Mouse (Mus musculus) layer of hippocampus, postnatal 36 days (tissue): ENCODE data around the gene Tra2a. TPM values are rescaled to one million over a fixed set of nuclear protein-coding genes. Genes with fewer than 3 reads are reported as not detected.

Experiments used
- DNase-seq, 2 experiments: peaks; one replicate each; pipeline ENCODE4 v3.0.0; 2022
- total RNA-seq, 2 experiments: library from RNA; stranded (reverse); gene quantifications; 2 replicates each; pipeline ENCODE4 v1.2.3; 2021

Gene Tra2a
- total RNA-seq, 2 experiments from 2014 or later = 92.3 to 105 TPM

- no peak for DNase-seq
Measured at GRCm38 (mm10) chr6:49233356-49233755, 30.5 kb downstream of the Tra2a start.

DNA sequence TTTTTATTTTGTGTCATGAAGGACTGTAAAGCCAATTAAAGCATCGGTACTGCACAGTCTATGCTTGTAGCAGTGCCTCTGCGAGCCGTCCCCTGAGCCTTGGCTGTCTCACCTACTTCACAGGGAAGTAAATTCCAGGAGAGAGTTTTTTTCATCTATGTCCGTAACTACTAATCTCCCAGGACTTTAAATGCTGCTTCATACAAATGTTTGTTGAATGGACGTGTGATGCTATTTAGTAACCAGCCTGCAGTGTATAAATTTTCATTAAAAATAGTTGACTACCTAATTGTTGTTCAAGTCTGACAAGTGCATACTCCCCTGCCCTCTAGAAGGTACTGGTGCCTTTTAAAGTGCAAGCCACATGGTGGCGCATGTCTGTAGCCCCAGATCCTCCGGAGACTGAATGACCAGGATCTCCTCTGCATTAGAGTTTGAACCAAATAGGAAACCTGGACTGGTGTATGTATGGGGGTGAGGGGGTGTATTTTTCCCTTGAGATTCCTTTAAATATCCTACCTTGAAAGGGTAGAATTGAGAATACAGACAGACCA lies 35.6 kb downstream of the Tra2a start:
- no peak for DNase-seq

- DNase-seq = no peak
Measured at GRCm38 (mm10) chr6:49227184-49227735, 36.6 kb downstream of the Tra2a start.

- no peak for DNase-seq
Measured at GRCm38 (mm10) chr6:49225728-49226123, 38.1 kb downstream of the Tra2a start.

DNA sequence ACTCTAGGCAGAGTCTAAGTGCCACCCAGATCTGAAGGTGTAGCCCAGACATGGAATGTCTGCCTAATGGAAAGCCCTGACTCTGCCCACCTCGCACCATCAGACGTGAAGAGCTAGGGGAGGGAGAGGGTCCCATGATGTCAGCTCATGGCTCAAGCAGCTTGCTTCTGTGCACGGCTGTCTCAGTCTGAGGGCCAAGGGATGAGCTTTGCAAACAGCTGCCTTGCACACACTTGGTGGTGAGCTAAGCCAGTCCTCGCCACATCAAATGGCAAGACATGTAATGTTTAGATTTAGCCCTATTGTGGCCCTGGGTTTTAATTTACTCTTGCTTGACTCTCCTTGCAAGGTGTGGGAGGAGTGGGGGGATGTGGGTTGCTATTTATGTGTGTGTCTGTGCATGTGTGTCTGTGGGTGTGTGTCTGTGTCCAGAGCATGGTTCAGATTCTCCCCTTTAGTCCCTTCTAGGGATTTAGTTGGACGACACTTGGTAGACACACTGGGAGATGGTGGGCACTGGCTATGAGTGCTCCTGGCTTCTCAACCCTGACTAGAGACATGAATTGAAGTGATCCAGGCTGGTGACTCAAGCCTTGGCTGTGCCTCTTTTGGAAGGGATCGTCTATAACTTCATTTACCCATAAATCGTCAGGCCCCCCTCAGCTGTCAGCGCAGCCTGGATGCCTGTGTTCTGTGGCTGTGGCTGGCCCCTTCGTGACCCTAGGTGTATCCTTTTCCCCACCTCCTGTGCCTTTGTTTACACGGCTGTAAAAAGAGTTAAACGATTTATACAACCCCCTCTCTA lies 38.7 kb downstream of the Tra2a start:
- no peak for DNase-seq

DNA sequence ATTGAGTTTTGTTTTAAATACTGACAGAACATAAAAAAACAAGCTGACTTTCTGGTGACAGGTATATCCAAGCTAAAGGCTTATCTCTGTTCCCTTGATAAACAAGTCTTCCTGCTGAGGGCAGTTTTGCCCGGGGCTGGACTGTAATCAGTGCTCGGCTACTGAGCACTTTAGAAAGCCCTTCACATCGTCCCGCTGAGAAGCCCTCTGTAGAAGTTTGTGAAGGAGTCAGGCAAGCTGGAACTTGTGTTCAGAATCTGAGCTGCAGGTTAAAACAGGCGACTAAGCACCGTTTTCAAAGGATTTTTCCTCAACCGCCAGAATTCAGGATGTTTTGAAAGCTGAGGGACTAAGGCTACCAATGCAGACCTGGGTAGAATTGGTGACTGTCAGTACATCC lies 41.9 kb downstream of the Tra2a start:
- no peak for DNase-seq

- DNase-seq = no peak
Measured at GRCm38 (mm10) chr6:49219920-49220604, 43.8 kb downstream of the Tra2a start.

DNA sequence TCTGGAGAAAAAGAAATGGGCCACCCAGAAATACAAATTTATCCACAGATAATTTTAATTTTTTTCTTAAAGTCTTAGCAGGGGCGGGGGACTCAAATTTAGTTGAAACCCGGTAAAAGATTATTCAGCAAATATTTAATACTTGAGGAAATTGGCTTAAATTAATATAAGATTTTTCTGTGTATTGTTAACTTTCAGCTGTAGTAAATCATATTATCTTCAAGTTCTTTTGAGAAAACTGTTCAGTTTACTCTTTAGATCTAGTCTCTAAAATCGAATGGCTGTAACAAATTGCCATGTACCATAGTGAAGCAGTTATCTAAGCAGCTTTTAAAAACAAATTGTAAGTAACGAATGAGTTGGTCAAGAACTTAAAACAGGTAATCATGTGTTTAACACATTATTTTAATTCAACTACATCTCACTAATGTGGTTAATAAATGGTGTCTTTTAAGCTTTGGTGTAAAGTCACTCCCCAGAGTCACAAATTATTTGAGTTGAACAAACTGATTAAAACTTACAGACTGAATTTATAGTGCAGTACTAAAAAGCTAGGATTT lies 44.8 kb downstream of the Tra2a start:
- DNase-seq = no peak

DNA sequence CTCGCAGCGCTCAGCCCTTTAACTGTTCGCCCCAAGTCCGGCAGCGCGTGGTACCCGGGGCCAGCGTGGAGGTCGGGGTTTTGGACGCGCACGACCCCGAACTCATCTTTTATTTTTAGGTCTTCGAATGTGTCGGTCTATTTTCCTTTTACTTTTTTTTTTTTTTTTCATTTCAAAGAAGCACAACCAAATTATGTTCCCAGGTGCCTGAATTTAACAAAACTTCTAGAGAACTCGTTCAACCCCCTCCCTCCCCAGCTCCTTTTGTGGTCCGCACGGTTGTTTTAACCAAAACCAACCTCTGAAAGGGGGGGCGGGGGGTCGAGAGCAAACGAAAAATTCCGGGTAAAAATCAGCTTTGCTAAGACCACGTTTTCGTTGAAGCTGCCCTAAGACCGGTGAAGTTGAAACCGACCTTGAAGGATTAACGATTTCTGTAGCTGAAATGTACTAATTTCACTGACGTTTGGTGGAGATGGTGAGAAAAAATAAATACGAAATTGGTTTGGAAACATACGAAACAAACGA lies 45.5 kb downstream of the Tra2a start:
- no peak for DNase-seq

GRCm38 (mm10) chr6:49217581-49218274 lies 46.1 kb downstream of the Tra2a start:
- peak in 1 of 2 experiments; percentile 26 for DNase-seq

DNA sequence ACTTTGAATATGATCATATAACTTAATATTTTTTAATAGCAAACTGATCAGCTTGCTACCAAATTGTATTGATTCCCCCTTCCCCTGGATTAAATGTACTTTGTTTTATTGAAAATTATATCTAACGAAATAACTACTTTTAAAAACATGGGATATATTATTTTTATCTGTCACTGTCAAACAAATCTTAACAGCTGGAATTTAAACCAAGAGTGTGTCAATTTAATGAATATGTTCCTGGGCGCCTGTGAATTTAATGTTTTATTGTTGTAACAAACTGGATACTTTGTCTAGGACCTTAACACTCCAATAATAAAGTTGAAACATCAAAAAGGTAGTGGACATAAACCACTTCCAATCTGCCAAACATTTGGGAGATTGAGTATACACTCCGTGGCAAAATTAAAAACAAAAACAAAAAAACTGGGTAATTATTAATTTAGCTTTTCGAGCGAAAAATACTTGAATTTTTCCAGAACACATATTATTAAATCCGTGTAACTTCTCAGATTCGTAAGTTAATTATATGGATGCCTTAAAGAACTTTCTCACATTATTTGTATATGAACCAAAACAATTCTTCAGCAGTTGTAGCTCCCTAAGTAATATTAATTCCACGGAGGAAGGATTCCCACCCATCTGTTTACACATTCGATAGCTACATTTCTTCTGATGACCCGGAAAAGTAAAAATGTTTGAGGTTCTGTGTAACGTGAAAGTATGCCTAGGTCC lies 46.9 kb downstream of the Tra2a start:
- no peak for DNase-seq

DNA sequence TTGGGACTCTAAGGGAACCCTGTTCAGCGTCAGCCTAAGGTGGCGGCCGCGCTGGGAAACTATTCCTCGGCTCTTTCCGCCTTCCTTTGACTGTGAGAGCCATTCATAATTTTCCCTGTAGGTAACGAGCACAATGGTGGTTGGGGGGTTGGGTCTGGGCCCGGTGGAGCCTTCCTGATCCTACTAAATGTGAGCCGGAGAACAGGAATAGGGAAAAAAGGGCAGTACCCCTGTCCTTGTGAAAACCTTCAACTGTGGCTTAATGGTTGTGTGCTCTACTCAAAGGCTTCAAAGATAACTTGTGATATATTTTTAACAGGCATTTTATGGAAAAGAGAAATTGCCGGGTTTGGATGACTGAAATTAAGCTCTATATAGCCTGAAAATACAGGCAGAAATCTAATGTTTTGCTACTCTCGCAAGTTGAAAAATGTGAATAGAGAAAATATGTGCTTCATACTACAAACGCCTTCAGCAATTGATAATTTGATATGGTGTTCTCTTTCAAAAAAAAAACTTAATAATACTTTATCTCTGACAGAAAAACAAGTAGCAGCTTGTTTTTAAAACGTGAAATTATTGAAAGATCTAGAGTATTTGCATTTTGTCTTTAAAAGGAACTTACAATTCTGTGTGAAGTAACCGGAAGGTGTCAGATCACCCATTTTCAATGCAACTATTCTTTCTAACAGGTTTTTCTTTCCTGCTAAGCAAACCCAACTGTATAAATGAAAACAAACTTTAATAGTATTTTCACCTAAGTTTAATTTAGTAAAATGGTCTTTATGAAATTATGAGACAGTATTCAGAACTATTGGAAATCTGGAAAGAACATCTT lies 47.9 kb downstream of the Tra2a start:
- DNase-seq = no peak

DNA sequence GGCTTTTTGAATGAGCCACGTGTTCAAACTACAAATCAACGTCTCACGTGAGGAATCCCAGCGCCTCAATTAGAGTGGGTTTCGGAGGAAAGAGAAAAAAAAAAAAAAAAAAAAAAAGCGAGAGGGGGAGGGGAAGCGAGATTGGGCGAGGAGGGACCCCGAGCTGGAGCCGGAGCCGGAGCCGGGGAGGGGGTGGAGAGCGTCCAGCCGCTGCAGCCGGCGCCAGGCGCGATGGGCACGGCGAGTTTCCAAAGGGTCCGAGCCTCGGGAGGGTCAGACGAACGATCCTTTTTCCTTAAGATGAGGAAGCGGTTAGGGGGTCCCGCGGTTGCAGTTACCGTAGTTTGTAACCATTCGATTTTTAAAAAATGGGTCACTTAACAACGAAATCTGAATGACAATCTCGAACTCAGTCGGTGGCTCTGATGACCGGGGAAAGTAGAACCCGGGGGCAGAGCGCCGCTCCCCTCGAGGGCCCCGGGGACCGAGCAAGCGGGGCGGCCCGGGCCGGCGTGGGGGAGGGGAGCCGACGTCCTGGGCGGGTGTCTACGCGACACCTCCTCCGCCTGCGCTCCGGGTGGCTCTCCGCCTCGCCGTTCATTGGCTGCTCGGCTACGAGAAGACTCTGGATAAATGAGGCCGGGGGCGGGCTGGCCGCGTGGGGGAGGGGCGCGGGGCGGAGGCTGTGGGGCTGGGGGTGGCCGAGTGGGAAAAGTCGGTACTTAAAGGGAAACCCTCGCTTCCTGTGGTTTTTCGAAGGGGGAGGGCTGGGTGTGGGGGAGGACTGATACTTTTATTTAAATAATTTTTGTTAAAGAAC lies 48.7 kb downstream of the Tra2a start, which contains the start of gene Igf2bp3:
Gene Igf2bp3 (minus strand): TSS at position 30 of the 820 bp plus-strand sequence.
- DNase-seq = no peak

DNA sequence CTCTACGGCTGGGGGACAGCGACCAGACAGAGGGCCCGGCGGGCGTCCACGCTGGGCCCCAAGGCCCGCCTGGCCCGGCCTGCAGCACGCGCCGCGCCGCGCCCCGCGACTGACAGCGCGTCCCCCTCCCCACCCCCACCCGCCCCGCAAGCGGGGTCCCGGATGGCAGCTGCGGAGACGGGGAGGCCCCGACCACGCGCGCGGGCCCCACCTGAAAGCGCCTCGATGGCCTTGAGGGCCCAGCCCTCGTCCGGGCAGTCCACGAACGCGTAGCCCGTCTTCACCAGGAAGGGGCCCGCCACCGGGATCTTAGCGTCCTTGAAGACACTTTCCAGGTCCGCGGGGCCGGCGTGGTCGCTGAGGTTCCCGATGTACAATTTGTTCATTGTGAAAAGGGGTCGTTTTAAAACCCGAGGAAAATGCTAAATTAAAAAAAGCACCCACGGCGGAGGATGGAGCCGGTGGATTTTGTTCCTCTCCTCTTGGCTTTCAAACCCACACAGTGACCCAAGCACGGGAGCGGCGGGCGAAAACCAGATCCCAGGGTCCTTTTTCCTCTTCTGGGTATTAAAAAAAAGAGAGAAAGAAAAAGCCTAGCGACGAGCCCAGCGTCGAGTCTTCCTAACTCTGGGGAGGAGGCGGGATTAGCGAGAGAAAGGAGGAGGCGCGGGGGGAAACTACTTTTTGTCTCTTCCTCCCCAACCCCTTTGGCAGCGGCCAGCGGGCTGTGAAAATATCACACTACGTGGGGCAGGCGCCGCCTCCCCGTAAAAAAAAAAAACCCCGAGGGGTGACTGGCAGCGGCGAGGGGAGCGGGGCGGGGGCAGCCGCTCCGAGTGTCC lies 49.5 kb downstream of the Tra2a start:
- DNase-seq = no peak

DNA sequence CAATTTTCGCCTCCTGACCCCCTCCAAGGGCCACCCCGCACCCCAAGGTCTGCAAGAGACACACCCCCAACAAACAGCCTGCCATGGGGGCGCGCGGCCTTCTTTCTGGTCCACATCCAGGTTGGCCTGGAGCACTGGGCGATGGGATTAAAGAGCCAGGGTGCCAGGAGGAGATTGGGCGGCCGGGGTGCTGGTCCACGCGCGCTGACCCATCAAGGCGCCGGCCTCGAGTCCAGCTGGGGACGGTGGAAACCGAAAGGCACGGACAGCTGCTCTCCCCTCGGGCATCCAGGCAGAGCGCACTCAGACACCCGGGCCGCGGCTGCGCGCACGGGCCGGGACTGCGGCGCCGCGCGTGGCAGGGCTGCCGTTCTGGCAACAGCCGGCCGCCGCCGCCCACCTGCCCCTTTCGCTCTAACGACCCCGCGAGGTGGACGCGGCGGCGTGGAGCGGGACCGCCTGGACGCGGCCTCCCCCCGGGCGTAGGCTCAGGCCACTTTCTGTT lies 50.2 kb downstream of the Tra2a start:
- peak in 1 of 2 experiments; percentile 9 for DNase-seq

DNA sequence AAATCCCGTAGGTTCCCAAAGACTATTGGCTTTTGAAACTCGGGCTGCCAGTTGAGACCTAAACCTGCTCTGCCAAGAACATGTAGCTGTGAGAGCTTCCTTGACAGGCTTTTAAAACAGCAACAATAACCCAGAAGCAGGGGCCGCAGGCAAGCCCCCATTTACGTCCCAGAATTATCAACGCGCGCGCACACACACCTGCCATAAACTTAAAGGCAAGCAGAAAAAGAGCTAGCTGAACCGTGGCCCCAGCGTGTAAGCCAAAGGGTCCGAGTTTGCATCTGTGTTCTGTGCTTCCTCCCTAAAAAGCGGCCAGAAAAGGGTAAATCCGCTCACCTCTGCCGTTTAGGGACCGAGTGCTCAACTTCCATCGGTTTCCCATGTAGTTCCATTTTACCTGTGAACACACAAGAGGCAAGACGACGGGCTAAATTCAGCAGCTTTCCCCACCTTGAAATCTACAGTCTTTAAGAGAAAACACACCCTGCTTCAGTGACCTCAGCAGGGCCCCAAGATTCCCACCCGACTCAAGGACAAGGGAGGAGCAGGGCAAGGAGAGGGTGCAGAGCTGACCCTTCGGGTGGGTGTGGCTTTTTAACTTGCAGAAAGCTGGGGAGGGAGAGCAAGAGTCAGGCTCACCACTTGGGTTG lies 50.8 kb downstream of the Tra2a start:
- no peak for DNase-seq

DNA sequence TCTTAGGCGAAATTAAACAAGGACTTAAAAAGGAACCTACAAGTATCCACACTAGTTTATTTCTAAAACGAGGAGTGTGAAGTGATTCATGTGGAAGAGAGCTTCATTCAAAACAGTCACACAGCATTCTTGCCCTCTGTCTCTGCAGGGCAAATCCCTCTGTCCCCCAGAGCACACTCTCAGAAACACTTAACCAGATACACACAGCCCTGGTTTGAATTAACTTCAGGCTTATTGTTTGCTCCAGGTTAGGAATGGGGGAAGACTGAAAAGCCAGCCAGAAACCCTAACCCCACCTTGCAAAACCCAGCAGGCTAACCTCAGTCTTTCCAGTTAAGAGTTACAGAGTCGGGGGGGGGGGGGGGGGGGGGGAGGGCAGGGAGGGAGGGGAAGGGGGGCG lies 51.7 kb downstream of the Tra2a start:
- DNase-seq = no peak

GRCm38 (mm10) chr6:49211596-49211995 lies 52.2 kb downstream of the Tra2a start:
- no peak for DNase-seq
